20 mouse cellular contexts compared by ENCODE assay signal in genomic region chr4:25613426-25613825, GRCm38 (mm10).
"Had no signal": no experiment of that assay in that cellular context is flagged by ENCODE, and none has a peak within 500 bp of the region (broad histone marks: within the 10 kb centered on the region; RNA-seq: fewer than 3 reads in every experiment).

No protein-coding gene starts in this region.

- ATAC-seq: forebrain, embryonic 13.5 days; forebrain, embryonic 14.5 days; forebrain, embryonic 15.5 days; forebrain, embryonic 16.5 days; forebrain, postnatal 0 days had no signal

- DNase-seq: cerebellum, adult 8-10 months; cerebellum, adult 9-10 months; cerebellum, adult 9-11 months; cerebellum, postnatal 14 days; cerebellum, postnatal 25 days; cerebellum, postnatal 36 days; embryo, embryonic 11 days; forebrain, postnatal 0 days; gastrocnemius, adult 2 months; gastrocnemius, postnatal 10 days; gastrocnemius, postnatal 14 days; gastrocnemius, postnatal 25 days; gastrocnemius, postnatal 36 days; heart, adult 11 months; heart, adult 18-20 months; heart, adult 2 months had no signal
